Mouse (Mus musculus) stomach, postnatal 0 days (tissue): Measurements from ENCODE around the gene Tesk1. TPM values are rescaled to one million over a fixed set of nuclear protein-coding genes. Genes with fewer than 3 reads are reported as not detected.

ENCODE experiments used
- ATAC-seq: fragments of 200-750 bp; cut with Nextera tagmentation; 2 replicates; pipeline ENCODE4 v1.8.0; 2017; ENCODE audit not compliant: low FRiP score, low TSS enrichment
- DNase-seq: peaks from one replicate; pipeline ENCODE4 v3.0.0-alpha.2; 2016; ENCODE audit warnings: low spot score
- H3K27ac ChIP-seq: fragments of 300-500 bp; sonication (generic); replicated peaks from 2 replicates; pipeline ENCODE4 v1.5.1; 2014; ENCODE audit warnings: mild to moderate bottlenecking, control low read depth
- H3K27me3 ChIP-seq: fragments of 300-500 bp; sonication (generic); 2 replicates; pipeline ENCODE4 v1.6.1; 2014; ENCODE audit warnings: low read length; ENCODE audit not compliant: control insufficient read depth, insufficient read depth
- H3K36me3 ChIP-seq: fragments of 300-500 bp; sonication (generic); 2 replicates; pipeline ENCODE4 v1.6.1; 2014; ENCODE audit warnings: low read length, mixed read lengths; ENCODE audit not compliant: control insufficient read depth, insufficient read depth
- H3K4me1 ChIP-seq: fragments of 300-500 bp; sonication (generic); replicated peaks from 2 replicates; pipeline ENCODE4 v1.6.1; 2014; ENCODE audit warnings: antibody characterized with exemption; ENCODE audit not compliant: control insufficient read depth, insufficient read depth
- H3K4me2 ChIP-seq: fragments of 300-500 bp; sonication (generic); replicated peaks from 2 replicates; pipeline ENCODE4 v1.6.1; 2014; ENCODE audit warnings: low read depth, mild to moderate bottlenecking, control low read depth, moderate library complexity
- H3K4me3 ChIP-seq: fragments of 300-500 bp; sonication (generic); 2 replicates; pipeline ENCODE4 v1.5.1; 2014; ENCODE audit warnings: low read depth, low read length, control low read depth
- H3K9ac ChIP-seq: fragments of 300-500 bp; sonication (generic); 2 replicates; pipeline ENCODE4 v1.6.1; 2014; ENCODE audit warnings: mild to moderate bottlenecking, low read length, control low read depth, mixed read lengths
- H3K9me3 ChIP-seq: fragments of 300-500 bp; sonication (generic); 2 replicates; pipeline ENCODE4 v1.6.1; 2016; ENCODE audit warnings: low read length; ENCODE audit not compliant: control insufficient read depth
- CTCF ChIP-seq: IDR thresholded peaks from 2 replicates; pipeline ENCODE4 v1.5.1; 2016; ENCODE audit warnings: antibody characterized with exemption, low read depth, mild to moderate bottlenecking, moderate library complexity
- EP300 ChIP-seq: optimal IDR thresholded peaks from 2 replicates; pipeline ENCODE3; 2016; ENCODE audit warnings: antibody characterized with exemption
- WGBS: fragments of 180-500 bp; shearing (Covaris S2); extraction: QIAGEN DNeasy Blood & Tissue Kit; methylation state at CpG from one replicate; pipeline ENCODE4 v1.1.7; 2014; 5-methylcytosine and 5-hydroxymethylcytosine counted together
- polyA plus RNA-seq: library from polyadenylated mRNA; unstranded; fragments of >200 nt; fragmentation: Nextera tagmentation; extraction: Ambion mirVana; gene quantifications from 2 replicates; pipeline ENCODE4 v1.2.1, GENCODE M21; 2015

The Tesk1 gene
- polyA plus RNA-seq, 1 experiment from 2014 or later, result 4.7 TPM

DNA sequence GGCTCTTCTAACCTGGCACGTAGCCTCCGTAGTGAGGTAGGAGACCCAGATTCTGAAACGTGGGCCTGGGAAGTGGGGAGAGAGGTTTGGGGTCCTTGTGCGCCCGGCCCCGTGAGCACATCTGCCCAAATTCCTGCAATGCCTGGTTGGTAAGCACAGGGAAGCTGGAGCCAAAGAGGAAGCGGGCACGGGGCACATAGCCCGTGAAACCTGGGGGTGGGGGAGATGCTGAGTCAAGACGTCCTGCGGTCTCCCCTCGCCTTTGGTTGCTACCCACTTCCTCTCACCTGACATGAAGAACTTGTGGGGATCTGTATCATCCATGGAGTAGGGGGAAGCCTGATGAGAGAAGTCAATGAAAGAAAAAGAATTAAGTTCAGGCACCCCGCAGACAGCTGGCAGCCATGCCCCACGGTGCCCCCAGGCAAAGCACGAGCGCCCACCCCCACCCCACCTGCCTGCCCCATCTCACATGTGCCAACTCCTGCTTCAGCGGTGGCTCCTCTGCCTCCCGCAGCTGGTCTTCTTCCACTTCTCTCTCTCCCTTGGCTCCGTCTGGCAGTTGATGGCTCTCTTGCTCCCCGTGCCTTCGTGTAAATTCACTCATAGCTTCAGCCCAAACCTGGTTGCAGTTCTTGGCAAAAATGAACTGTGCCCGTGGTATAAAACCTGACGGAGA lies 14.1 kb upstream of the Tesk1 start:
- WGBS, result 47% methylated on average over 23 of the region's 23 CpGs
- DNase-seq (no peak), ATAC-seq (no peak)
- H3K36me3 ChIP-seq, result peaks cover 38% of the 10 kb centered on the region
- no peaks in the 10 kb centered on the region for H3K9me3 ChIP-seq
- H3K4me3 ChIP-seq, result no peak overlapping the region
- no peak overlapping the region for H3K9ac ChIP-seq
- H3K27me3 ChIP-seq, result no peaks in the 10 kb centered on the region
- H3K4me1 ChIP-seq, result no peaks in the 10 kb centered on the region; the same call in 1 of the 2 replicates
- TF ChIP-seq CTCF (no peak), EP300 (no peak)
- no peak overlapping the region for H3K4me2 ChIP-seq
- H3K27ac ChIP-seq, result no peak overlapping the region

DNA sequence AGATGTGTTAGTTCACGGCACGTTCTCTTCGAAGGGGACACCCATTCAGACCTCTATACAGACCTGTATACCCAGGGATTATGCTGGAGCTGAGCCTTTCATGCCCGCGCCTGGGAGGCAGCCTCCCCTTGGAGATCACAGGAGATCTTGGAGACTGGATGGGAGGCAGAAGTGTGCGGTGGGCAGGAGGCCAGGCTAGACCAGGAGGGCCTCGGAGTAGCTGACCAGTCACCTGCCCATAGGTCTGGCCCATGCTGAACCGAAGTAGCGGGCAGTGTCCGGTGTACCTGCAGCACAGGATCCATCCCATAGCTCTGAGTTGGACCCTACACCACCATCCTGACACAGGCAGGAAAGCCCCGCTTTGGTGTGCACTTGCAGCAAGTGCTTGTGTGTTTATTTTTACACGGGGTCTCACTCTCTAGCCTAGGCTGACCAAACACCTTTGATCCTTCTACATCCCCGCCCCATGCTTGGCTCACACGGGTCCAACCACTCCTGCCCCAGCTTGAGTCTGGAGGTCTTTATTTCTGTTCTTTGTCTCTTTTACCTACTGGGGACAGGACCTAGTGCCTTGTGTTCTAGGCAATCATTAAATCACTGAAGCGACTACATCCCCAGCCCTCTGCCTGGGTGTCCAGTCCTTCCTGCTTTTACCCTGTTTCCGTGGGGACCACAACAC lies 13.4 kb upstream of the Tesk1 start:
- ATAC-seq, result no peak
- Histone ChIP-seq H3K27ac (peak overlapping the region; percentile 53), H3K9ac (no peak overlapping the region)

DNA sequence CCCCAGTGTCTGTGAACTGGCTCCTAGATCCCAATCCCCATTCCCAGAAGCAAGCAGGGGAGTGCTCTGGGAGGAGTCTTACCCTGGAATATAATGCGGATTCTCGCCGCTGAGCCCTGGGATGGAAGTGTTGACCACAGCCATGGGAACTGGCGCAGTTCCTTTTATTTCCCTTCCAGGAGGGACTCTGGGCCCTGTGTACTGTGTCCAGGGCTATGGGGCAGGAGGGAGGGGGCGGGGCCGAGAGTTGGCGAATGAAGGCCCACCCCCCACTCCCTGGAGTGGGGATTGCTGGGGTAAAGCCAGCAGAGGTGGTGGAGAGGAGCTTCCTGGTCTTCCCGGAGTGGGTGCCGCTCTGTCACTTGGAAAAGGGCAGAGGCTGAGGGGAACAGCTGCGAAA lies 12.8 kb upstream of the Tesk1 start, which contains the start of gene Fam166b:
Gene Fam166b, minus strand, starts transcription at position 189 of the 400 bp plus-strand sequence.
- Histone ChIP-seq H3K27ac (peak within 1 kb of the TSS; percentile 53), H3K9ac (0 out of 2 replicates have a peak within 1 kb of the TSS, but pooled peaks have one; percentile 27), H3K27me3 (no peaks in the 10 kb centered on the region), H3K4me1 (no peaks in the 10 kb centered on the region; the same call in 1 of the 2 replicates), H3K36me3 (peaks cover 30% of the 10 kb centered on the region), H3K4me2 (peak within 1 kb of the TSS; percentile 23; the same call in 1 of the 2 replicates), H3K9me3 (no peaks in the 10 kb centered on the region), H3K4me3 (no peak within 1 kb of the TSS)
- TF ChIP-seq CTCF (no peak), EP300 (no peak)
- DNase-seq (no peak), ATAC-seq (peak; percentile 23; the same call in 1 of the 2 replicates)
- 14% methylated on average over 9 of the region's 10 CpGs for WGBS

More for the DNA sequence above, 13.4 kb upstream of the Tesk1 start:
- no peak for DNase-seq
- Histone ChIP-seq H3K36me3 (peaks cover 36% of the 10 kb centered on the region), H3K27me3 (no peaks in the 10 kb centered on the region), H3K4me3 (no peak overlapping the region), H3K4me1 (no peaks in the 10 kb centered on the region; the same call in 1 of the 2 replicates), H3K9me3 (no peaks in the 10 kb centered on the region), H3K4me2 (peak overlapping the region; percentile 23; the same call in 1 of the 2 replicates)
- TF ChIP-seq EP300 (no peak), CTCF (no peak)
- 36% methylated on average over 16 of the region's 16 CpGs for WGBS

DNA sequence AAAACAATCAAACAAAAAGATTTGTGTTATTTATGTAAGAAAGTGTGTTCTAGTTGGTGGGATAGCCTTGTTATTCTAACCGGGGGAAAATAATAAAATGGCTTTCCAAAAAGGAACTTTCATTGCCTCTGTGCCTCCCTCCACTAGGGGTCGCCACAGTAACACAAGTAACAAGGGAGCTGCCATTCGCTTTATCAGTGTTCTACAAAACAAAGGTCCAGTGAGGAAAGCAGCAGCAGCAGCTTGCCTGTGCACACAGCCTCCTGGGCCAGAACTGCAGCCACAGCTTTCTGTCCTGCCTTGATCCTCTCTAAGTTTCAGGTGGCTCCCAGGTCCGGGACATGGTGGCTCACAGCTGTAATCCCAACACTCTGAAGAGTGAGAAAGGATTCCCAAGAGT lies 10.0 kb upstream of the Tesk1 start:
- Histone ChIP-seq H3K27ac (no peak overlapping the region), H3K9ac (no peak overlapping the region), H3K4me1 (no peaks in the 10 kb centered on the region; the same call in 1 of the 2 replicates), H3K9me3 (no peaks in the 10 kb centered on the region), H3K27me3 (no peaks in the 10 kb centered on the region), H3K36me3 (peaks cover 4% of the 10 kb centered on the region; the same call in 1 of the 2 replicates), H3K4me3 (no peak overlapping the region), H3K4me2 (no peak overlapping the region)
- WGBS, result 4% methylated on average over 4 of the region's 4 CpGs
- TF ChIP-seq EP300, result no peak
- TF ChIP-seq CTCF, result peak; percentile 97
- peak; percentile 63 for ATAC-seq
- DNase-seq, result peak; percentile 84

DNA sequence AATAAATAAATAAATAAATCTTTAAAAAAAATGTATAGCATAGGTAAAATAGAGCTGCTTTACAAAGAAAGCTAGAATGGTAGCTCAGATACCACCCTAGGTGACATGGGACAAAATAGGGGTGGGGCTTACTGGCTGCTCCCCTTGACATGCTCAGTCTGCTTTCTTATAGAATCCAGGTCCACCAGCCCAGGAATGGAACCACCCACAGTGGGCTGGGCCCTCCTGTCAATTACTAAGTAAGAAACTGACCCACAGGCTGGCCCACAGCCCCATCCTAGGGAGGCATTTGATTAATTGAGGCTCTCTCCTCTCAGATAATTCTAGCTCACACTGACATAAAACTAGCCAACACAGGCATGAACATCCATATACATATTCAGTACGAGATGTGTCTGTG lies 8.9 kb upstream of the Tesk1 start:
- ATAC-seq, result no peak
- Histone ChIP-seq H3K27ac (no peak overlapping the region), H3K9me3 (no peaks in the 10 kb centered on the region), H3K4me2 (no peak overlapping the region), H3K4me1 (no peaks in the 10 kb centered on the region; the same call in 1 of the 2 replicates), H3K36me3 (no peaks in the 10 kb centered on the region), H3K27me3 (no peaks in the 10 kb centered on the region), H3K9ac (no peak overlapping the region), H3K4me3 (no peak overlapping the region)
- WGBS, result 66% methylated on average over 1 of the region's 1 CpGs
- DNase-seq, result no peak
- TF ChIP-seq EP300 (no peak), CTCF (no peak)
